In the genomic region with DNA sequence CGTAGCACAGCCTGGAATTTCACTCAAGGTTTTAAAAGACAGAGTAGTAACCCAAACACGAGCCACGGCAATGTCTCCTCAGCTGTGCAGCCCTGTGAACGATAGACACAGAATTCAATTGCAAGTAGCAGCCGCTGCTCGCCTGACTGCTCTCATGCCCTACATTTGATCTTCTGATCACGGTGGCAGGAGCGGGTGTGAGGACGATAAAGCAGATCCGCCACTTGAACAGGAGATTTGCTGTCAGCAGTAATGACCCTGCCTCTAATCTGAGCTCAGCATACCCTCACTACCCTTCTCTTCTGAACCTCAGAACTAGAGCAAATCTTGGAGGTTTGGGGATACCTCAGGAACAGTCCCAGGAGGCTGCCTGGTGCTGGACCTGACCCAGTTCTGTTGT, we compare ENCODE assay signal across 20 mouse cellular contexts. TPM values are rescaled to one million over a fixed set of nuclear protein-coding genes. Genes with fewer than 3 reads are reported as not detected.
A peak's percentile ranks its signal among the peaks of the same experiment; 100 is the strongest.
DNase-seq lines count a peak whose midpoint lies in the region; ATAC-seq and TF ChIP-seq lines count a peak whose summit lies in the region.
"Had no signal": no experiment of that assay in that cellular context is flagged by ENCODE, and none has a peak within 500 bp of the region (broad histone marks: within the 10 kb centered on the region; RNA-seq: fewer than 3 reads in every experiment).

No protein-coding gene starts in this region.

- no peak for ATAC-seq in kidney, postnatal 0 days (replicated peaks; ENCODE audit: low FRiP score, low read depth)
- ATAC-seq in heart, postnatal 0 days (ENCODE audit: insufficient read depth, low read depth) = peak; percentile 31; the same call in 1 of the 2 replicates
- no peak for ATAC-seq in forebrain, embryonic 13.5 days
- ATAC-seq: forebrain, embryonic 16.5 days; hindbrain, postnatal 0 days had no signal

- no peak overlapping the region for H3K9ac ChIP-seq in kidney, postnatal 0 days (ENCODE audit: low read depth, low read length)
- H3K9ac ChIP-seq in heart, postnatal 0 days (replicated peaks; ENCODE audit: low read depth, low read length) = no peak overlapping the region; the same call in 1 of the 2 replicates
- H3K9ac ChIP-seq in forebrain, embryonic 13.5 days = no peak overlapping the region
- H3K9ac ChIP-seq: neural tube, embryonic 15.5 days had no signal

- peak; percentile 8; the same call in 1 of the 2 replicates for TF ChIP-seq EP300 in heart, postnatal 0 days (IDR thresholded peaks at IDR 0.05; ENCODE audit: low read depth)

- H3K27me3 ChIP-seq in kidney, postnatal 0 days (ENCODE audit: insufficient read depth, low read length) = no peaks in the 10 kb centered on the region
- H3K27me3 ChIP-seq in heart, postnatal 0 days (ENCODE audit: control insufficient read depth, insufficient read depth, low read length) = no peaks in the 10 kb centered on the region
- no peaks in the 10 kb centered on the region for H3K27me3 ChIP-seq in forebrain, embryonic 13.5 days
- H3K27me3 ChIP-seq: neural tube, embryonic 15.5 days had no signal

- no peak overlapping the region for H3K4me2 ChIP-seq in kidney, postnatal 0 days (ENCODE audit: low read length)
- H3K4me2 ChIP-seq in heart, postnatal 0 days (ENCODE audit: low read depth, low read length) = no peak overlapping the region
- no peak overlapping the region for H3K4me2 ChIP-seq in forebrain, embryonic 13.5 days
- H3K4me2 ChIP-seq: neural tube, embryonic 15.5 days had no signal

- no peaks in the 10 kb centered on the region for H3K9me3 ChIP-seq in kidney, postnatal 0 days (replicated peaks; ENCODE audit: low read length)
- no peaks in the 10 kb centered on the region for H3K9me3 ChIP-seq in heart, postnatal 0 days (replicated peaks; ENCODE audit: control insufficient read depth, low read length)
- no peaks in the 10 kb centered on the region for H3K9me3 ChIP-seq in forebrain, embryonic 13.5 days (replicated peaks)
- H3K9me3 ChIP-seq: midbrain, embryonic 10.5 days; neural tube, embryonic 15.5 days had no signal

- H3K4me1 ChIP-seq in kidney, postnatal 0 days (replicated peaks; ENCODE audit: insufficient read depth, low read length) = no peaks in the 10 kb centered on the region
- peaks cover 18% of the 10 kb centered on the region for H3K4me1 ChIP-seq in heart, postnatal 0 days (ENCODE audit: control insufficient read depth, insufficient read depth)
- H3K4me1 ChIP-seq in forebrain, embryonic 13.5 days = no peaks in the 10 kb centered on the region
- H3K4me1 ChIP-seq: midbrain, embryonic 10.5 days; neural tube, embryonic 15.5 days had no signal

- no peak for TF ChIP-seq CTCF in kidney, postnatal 0 days (IDR thresholded peaks at IDR 0.05; ENCODE audit: low read depth)
- TF ChIP-seq CTCF in heart, postnatal 0 days (IDR thresholded peaks at IDR 0.05; ENCODE audit: low read depth) = no peak
- TF ChIP-seq CTCF in left cerebral cortex, adult 2 months (IDR thresholded peaks at IDR 0.05) = no peak

- no peak overlapping the region for H3K4me3 ChIP-seq in kidney, postnatal 0 days (replicated peaks; ENCODE audit: low read depth, low read length)
- no peak overlapping the region for H3K4me3 ChIP-seq in heart, postnatal 0 days (ENCODE audit: low read depth, low read length)
- H3K4me3 ChIP-seq in left cerebral cortex, adult 2 months = no peak overlapping the region
- no peak overlapping the region for H3K4me3 ChIP-seq in forebrain, embryonic 13.5 days
- H3K4me3 ChIP-seq: erythroblast, embryonic 14.5 days; midbrain, embryonic 10.5 days; neural tube, embryonic 15.5 days had no signal

- WGBS in kidney, postnatal 0 days = 57% methylated on average over 10 of the region's 10 CpGs
- WGBS in heart, postnatal 0 days = 29% methylated on average over 10 of the region's 10 CpGs
- WGBS in forebrain, embryonic 13.5 days = 93% methylated on average over 10 of the region's 10 CpGs

- DNase-seq in cerebellum, postnatal 25 days = peak; percentile 39
- no peak for DNase-seq in cerebellum, postnatal 4 days (ENCODE audit: low spot score in 2 of 2)
- DNase-seq in kidney, postnatal 0 days (ENCODE audit: low spot score) = peak; percentile 53
- DNase-seq in kidney, postnatal 10 days = no peak
- DNase-seq in heart, postnatal 0 days (ENCODE audit: low spot score) = no peak
- DNase-seq in thymus, postnatal 4 days = peak; percentile 74
- no peak for DNase-seq in left cerebral cortex, adult 2 months (ENCODE audit: extremely low spot score in 1 of 2, low spot score in 2 of 2)
- DNase-seq: adrenal gland, adult 2 months; cerebellum, adult 11 months; kidney, adult 11 months; liver; lung, adult 18-20 months; lung, postnatal 36 days had no signal

- peaks cover 46% of the 10 kb centered on the region for H3K36me3 ChIP-seq in kidney, postnatal 0 days (ENCODE audit: insufficient read depth, low read length)
- H3K36me3 ChIP-seq in heart, postnatal 0 days (replicated peaks; ENCODE audit: control insufficient read depth, insufficient read depth, low read length) = peaks cover 50% of the 10 kb centered on the region
- H3K36me3 ChIP-seq in forebrain, embryonic 13.5 days (ENCODE audit: poor library complexity, severe bottlenecking) = peaks cover 96% of the 10 kb centered on the region

- intact Hi-C loops in left cerebral cortex, adult 2 months (cut with DNase I) = no loop called here

- H3K27ac ChIP-seq in kidney, postnatal 0 days = no peak overlapping the region
- peak overlapping the region; percentile 66 for H3K27ac ChIP-seq in heart, postnatal 0 days (ENCODE audit: low read depth)
- H3K27ac ChIP-seq in left cerebral cortex, adult 2 months = no peak overlapping the region
- no peak overlapping the region for H3K27ac ChIP-seq in forebrain, embryonic 13.5 days
- H3K27ac ChIP-seq: hindbrain, postnatal 0 days; midbrain, embryonic 10.5 days; neural tube, embryonic 15.5 days had no signal

RNA-seq across cellular contexts. Expression of gene Fam78a, which starts 38.6 kb away (rescaled TPM):
- 0.79 and 0.82 TPM in 2 replicates for polyA plus RNA-seq in kidney, postnatal 0 days (2015; fragmentation: Nextera tagmentation; extraction: Ambion mirVana)
- total RNA-seq in heart, postnatal 0 days (2014; rRNA removed; ENCODE audit: low replicate concordance) = 28.7 and 34.9 TPM in 2 replicates
- polyA plus RNA-seq in heart, postnatal 0 days (2015; fragmentation: Nextera tagmentation; extraction: Ambion mirVana) = 14.6 and 18.0 TPM in 2 replicates
- total RNA-seq in left cerebral cortex, adult 2 months (2021) = 1 to 10 TPM; 9.0 to 9.7 TPM
- polyA plus RNA-seq in forebrain, embryonic 13.5 days (2015; fragmentation: Nextera tagmentation; extraction: Ambion mirVana) = 0.36 and 0.73 TPM in 2 replicates

RNA-seq across cellular contexts. Expression of gene Plpp7, which starts 49.3 kb away (rescaled TPM):
- 4.5 and 4.7 TPM in 2 replicates for polyA plus RNA-seq in kidney, postnatal 0 days (2015; fragmentation: Nextera tagmentation; extraction: Ambion mirVana)
- total RNA-seq in heart, postnatal 0 days (2014; rRNA removed; ENCODE audit: low replicate concordance) = 30.7 and 56.3 TPM in 2 replicates
- 23.4 and 24.0 TPM in 2 replicates for polyA plus RNA-seq in heart, postnatal 0 days (2015; fragmentation: Nextera tagmentation; extraction: Ambion mirVana)
- total RNA-seq in left cerebral cortex, adult 2 months (2021) = 10 to 100 TPM; 26.8 to 29.3 TPM
- polyA plus RNA-seq in forebrain, embryonic 13.5 days (2015; fragmentation: Nextera tagmentation; extraction: Ambion mirVana) = 10.3 and 11.9 TPM in 2 replicates
- total RNA-seq: monocyte, adult 5-6 weeks had no signal

Comparison
In these comparisons a context has a peak if more than half of its experiments do, and no peak if none do; other contexts are left out.
1. DNase-seq: peak in cerebellum, postnatal 25 days (2 of 2), kidney, postnatal 0 days (single experiment) and thymus, postnatal 4 days (single experiment); none in cerebellum, postnatal 4 days (0 of 2), kidney, postnatal 10 days (single experiment), heart, postnatal 0 days (single experiment) and left cerebral cortex, adult 2 months (0 of 2).